In the genomic region with DNA sequence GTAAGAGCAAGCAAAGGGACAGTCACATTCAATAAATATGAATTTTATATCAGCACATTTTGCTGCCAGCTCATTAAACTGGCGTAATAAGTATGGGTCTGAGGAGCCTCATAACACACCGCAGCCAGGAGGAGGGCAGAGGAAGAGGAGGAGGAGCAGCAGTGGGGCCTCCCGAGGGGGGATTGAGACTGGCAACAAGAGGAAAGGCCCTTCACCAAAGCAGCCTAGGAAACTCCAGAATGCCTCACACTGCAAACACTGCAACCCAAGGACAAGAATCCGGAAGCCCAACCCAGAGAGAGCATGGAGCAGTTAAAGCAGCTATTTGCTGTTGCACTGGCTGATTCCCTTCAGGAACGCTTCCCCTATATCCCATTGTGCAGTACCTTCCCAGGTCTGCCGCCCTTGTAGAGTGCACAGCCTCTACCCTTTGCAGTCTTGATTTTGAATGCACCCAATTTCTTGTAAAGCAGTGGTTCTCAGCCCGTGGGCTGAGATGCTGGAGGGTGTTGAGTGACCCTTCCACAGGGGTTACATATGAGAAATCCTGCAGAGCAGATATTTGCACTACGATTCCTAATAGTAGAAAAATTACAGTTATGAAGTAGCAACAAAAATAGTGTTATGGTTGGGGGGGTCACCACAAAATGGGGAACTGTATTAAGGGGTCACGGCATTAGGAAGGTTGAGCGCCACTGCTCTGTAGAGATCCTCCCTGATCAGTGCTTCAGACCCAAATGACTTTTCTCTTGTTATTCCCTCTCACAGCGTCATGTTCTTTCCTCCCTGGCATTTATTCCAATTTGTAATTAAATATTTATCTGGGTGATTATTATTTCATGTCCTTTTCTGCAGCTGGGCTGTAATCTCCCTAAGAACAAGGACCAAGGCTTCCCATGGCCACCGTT, we compare ENCODE assay signal across 8 mouse cellular contexts.
DNase-seq lines count a peak whose midpoint lies in the region; ATAC-seq and TF ChIP-seq lines count a peak whose summit lies in the region.

No protein-coding gene starts in this region.

- no peak overlapping the region for H3K4me3 ChIP-seq in ES-E14 (ENCODE audit: insufficient read depth in 1 of 2, low read depth in 1 of 2, low read length in 2 of 2, poor library complexity in 1 of 2, severe bottlenecking in 1 of 2)
- no peak overlapping the region for H3K4me3 ChIP-seq in hindbrain, embryonic 12.5 days
- no peak overlapping the region for H3K4me3 ChIP-seq in lung, embryonic 16.5 days (ENCODE audit: low read length)

- H3K9me3 ChIP-seq in ES-E14 (ENCODE audit: control insufficient read depth, insufficient read depth, low read depth, low read length) = no peaks in the 10 kb centered on the region
- no peaks in the 10 kb centered on the region for H3K9me3 ChIP-seq in hindbrain, embryonic 12.5 days (replicated peaks)
- no peaks in the 10 kb centered on the region for H3K9me3 ChIP-seq in lung, embryonic 16.5 days (ENCODE audit: control insufficient read depth, low read length)

- no peak overlapping the region for H3K9ac ChIP-seq in ES-E14 (ENCODE audit: insufficient read depth, low read depth, low read length, poor library complexity, severe bottlenecking)
- H3K9ac ChIP-seq in hindbrain, embryonic 12.5 days = no peak overlapping the region
- H3K9ac ChIP-seq in lung, embryonic 16.5 days (ENCODE audit: low read length) = no peak overlapping the region

- H3K36me3 ChIP-seq in ES-E14 (ENCODE audit: control insufficient read depth, insufficient read depth, low read length, poor library complexity, severe bottlenecking) = no peaks in the 10 kb centered on the region
- no peaks in the 10 kb centered on the region for H3K36me3 ChIP-seq in hindbrain, embryonic 12.5 days
- no peaks in the 10 kb centered on the region for H3K36me3 ChIP-seq in lung, embryonic 16.5 days (ENCODE audit: control insufficient read depth, insufficient read depth, low read length)

- no peaks in the 10 kb centered on the region for H3K27me3 ChIP-seq in hindbrain, embryonic 12.5 days
- no peaks in the 10 kb centered on the region for H3K27me3 ChIP-seq in lung, embryonic 16.5 days (ENCODE audit: control insufficient read depth, insufficient read depth, low read depth, low read length)

- peaks cover 0 to 2% of the 10 kb centered on the region in 2 experiments; a peak in 1 of 4 replicates for H3K4me1 ChIP-seq in ES-E14 (ENCODE audit: control insufficient read depth in 2 of 2, insufficient read depth in 2 of 2, low read length in 2 of 2, poor library complexity in 1 of 2)
- no peaks in the 10 kb centered on the region for H3K4me1 ChIP-seq in hindbrain, embryonic 12.5 days
- H3K4me1 ChIP-seq in lung, embryonic 16.5 days (replicated peaks; ENCODE audit: control insufficient read depth, insufficient read depth, low read length) = no peaks in the 10 kb centered on the region; the same call in 1 of the 2 replicates

- H3K27ac ChIP-seq in ES-E14 (ENCODE audit: insufficient read depth, low read depth, low read length, poor library complexity, severe bottlenecking) = no peak overlapping the region
- no peak overlapping the region for H3K27ac ChIP-seq in hindbrain, embryonic 12.5 days
- H3K27ac ChIP-seq in lung, embryonic 16.5 days (ENCODE audit: low read length) = no peak overlapping the region

- ATAC-seq in hindbrain, embryonic 12.5 days (ENCODE audit: low FRiP score) = peak; percentile 43; the same call in 1 of the 2 replicates
- ATAC-seq in lung, embryonic 16.5 days (ENCODE audit: low read depth) = peak; percentile 87
- ATAC-seq in inflammation-experienced regulatory T-cells, adult 6 months = no peak
- no peak for ATAC-seq in CD4-positive, CD25-positive, alpha-beta regulatory T cell, adult 4 months

- in situ Hi-C loops in ES-E14 (cut with MboI; ENCODE audit: low sequenced_read_pairs in 2 of 2, unreplicated experiment in 2 of 2) = no loop called here

- no peak overlapping the region for H3K4me2 ChIP-seq in hindbrain, embryonic 12.5 days (replicated peaks)
- no peak overlapping the region; the same call in 1 of the 2 replicates for H3K4me2 ChIP-seq in lung, embryonic 16.5 days (ENCODE audit: low read depth, low read length)

- DNase-seq in adrenal gland, postnatal 10 days = peak; percentile 37
- DNase-seq in adrenal gland, adult 18-20 months (ENCODE audit: low spot score in 2 of 2) = no peak
- peak; percentile 9 for DNase-seq in ES-E14 (ENCODE audit: low read depth, low spot score)
- no peak for DNase-seq in layer of hippocampus, postnatal 36 days

- 60% methylated on average over 12 of the region's 12 CpGs for WGBS in hindbrain, embryonic 12.5 days
- WGBS in lung, embryonic 16.5 days = 34% methylated on average over 12 of the region's 12 CpGs

TF ChIP-seq in ES-E14, 5 proteins besides CTCF, POLR2A, EP300 and RAD21:
- TF ChIP-seq CHD2 (IDR thresholded peaks at IDR 0.05; ENCODE audit: low read depth, low read length) (no peak), ZNF384 (IDR thresholded peaks at IDR 0.05; ENCODE audit: low read depth, low read length) (no peak), ZC3H11A (IDR thresholded peaks at IDR 0.05; ENCODE audit: borderline replicate concordance, low read depth, low read length) (no peak), MAFK (IDR thresholded peaks at IDR 0.05; ENCODE audit: insufficient read depth, low read depth, low read length) (no peak), HCFC1 (IDR thresholded peaks at IDR 0.05; ENCODE audit: borderline replicate concordance, insufficient read depth, low read length) (no peak)

Comparison
In these comparisons a context has a peak if more than half of its experiments do, and no peak if none do; other contexts are left out.
1. DNase-seq: peak in adrenal gland, postnatal 10 days (single experiment) and ES-E14 (single experiment); none in adrenal gland, adult 18-20 months (0 of 2) and layer of hippocampus, postnatal 36 days (0 of 2).
2. ATAC-seq: peak in hindbrain, embryonic 12.5 days (single experiment) and lung, embryonic 16.5 days (single experiment); none in inflammation-experienced regulatory T-cells, adult 6 months (single experiment) and CD4-positive, CD25-positive, alpha-beta regulatory T cell, adult 4 months (single experiment).